Mouse (Mus musculus): ENCODE measurements around the gene Dact3. TPM values are rescaled to one million over a fixed set of nuclear protein-coding genes. Genes with fewer than 3 reads are reported as not detected.
A peak's percentile ranks its signal among the peaks of the same experiment; 100 is the strongest.

Dact3 gene
- total RNA-seq, 4 experiments from 2014 or later, result 142 to 151 (median 149) TPM

- DNase-seq (ENCODE audit: low spot score in 2 of 2), result no peak
These were observed 40.6 kb downstream of the Dact3 start for GRCm38 (mm10) chr7:16915461-16916340.

DNA sequence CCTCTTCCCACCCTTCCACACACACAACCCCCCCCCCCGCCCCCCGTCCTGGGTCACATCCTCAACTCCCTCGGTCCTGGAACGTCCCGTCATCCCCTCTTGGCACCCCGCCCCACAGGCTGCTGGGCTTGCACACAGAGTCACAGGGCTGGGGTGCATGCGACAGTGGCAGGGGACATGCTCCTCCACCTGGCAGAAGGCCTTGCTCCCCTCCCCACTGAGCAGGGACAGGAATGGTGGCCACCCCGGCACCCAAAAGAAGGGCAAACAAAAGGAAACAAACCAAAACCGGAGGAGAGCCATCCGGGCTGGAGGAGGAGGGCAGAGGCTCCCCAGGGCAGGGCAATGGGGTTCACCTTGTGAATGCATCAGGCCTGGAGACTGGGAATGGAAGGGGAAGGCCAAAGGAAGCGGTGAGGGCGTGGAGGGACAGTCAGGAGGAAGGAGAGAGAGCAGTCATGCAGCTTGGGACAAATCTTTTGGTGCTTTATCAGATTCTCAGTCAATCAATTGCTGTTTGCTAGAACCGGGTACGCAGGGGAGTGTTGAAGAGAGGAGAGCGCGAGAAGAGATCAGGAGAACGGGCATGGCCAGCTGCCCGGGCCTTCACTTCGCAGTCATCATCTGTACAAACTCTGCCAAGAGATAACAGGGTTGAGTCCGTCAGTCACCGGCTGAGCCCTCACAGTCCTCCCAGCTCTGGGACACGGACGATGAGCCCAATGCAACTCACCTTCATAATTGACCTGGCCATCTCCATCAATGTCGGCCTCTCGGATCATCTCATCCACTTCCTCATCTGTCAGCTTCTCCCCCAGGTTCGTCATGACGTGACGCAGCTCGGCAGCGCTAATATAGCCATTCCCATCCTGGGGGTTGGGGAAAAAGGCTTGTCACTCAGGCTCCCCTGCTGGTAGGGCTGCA lies 41.5 kb downstream of the Dact3 start:
- no peak for DNase-seq (ENCODE audit: low spot score in 2 of 2)

DNA sequence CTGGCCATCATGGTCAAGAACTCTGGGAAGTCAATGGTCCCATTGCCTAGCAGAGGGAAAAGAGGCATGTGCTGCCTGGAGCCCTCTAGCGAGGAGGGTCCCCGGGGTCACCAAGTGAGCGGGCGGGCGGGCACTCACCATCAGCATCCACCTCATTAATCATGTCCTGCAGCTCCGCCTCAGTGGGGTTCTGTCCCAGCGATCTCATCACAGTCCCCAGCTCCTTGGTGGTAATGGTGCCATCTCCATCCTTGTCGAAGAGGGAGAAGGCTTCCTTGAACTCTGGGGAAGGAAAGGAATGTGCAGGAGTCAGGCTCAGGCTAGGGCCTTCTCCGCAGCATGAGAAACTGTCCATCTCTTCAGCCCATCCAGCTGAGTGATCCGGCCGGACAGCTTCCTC lies 42.3 kb downstream of the Dact3 start:
- no peak for DNase-seq (ENCODE audit: low spot score in 2 of 2)

- peak in 1 of 2 experiments; percentile 72 for DNase-seq (ENCODE audit: low spot score in 2 of 2)
These were observed 42.9 kb downstream of the Dact3 start for GRCm38 (mm10) chr7:16918014-16918413.

DNA sequence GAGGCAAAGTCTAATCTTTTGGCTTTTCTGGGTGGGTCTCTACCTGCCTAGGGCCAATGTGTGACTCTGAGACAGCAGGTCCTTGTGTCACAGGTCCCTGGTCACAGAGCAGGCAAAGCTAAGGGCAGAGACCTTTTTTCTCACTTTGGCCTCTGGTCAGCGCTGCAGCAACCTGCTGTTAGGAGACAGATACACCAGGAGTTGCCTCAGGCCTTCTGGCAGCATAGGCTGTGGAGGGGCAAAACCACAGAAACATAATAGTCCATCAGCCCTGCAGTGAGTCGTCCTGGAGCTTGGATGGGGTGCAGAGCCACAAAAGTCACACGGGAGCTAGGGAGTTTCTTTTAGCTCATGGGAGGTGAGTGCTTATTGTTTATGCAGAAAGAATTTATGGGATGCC lies 43.6 kb downstream of the Dact3 start:
- DNase-seq (ENCODE audit: low spot score in 2 of 2), result no peak

DNA sequence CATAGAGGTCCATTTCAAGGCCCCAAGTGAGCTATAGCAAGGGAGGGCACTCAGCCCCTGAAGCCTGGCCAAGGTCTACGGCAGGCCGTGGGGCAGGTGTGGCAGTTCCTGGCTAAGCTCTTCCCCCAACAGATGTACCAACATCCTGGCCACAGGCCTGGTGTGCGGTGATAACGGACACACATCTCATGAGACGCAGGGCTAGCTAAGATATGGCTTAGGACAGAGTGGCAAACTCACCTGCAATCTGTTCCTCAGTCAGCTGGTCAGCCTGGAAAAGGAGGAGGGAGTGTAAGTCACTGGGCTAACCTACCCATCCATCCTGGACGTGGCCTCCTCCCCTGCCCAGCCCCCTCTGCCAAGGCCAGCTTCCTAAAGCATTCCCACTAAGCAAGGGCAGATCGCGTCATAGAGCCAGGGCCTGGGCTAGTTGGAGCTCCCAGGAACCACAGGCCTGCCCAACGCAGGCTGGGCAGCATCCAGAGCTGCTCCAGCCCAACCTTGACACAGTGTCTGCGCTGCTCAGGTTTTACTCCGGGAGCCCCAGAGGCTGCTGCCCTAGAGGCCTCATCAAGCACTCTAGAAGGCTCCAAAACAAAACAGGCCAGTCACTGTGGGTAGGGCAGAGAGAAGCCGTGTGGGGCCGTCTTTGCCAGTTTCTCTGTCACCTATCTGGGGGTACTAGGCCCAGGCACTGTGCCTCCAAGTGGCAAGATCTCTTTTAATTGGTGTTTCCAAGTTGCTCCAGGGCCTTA lies 44.5 kb downstream of the Dact3 start:
- DNase-seq (ENCODE audit: low spot score in 2 of 2), result no peak

DNA sequence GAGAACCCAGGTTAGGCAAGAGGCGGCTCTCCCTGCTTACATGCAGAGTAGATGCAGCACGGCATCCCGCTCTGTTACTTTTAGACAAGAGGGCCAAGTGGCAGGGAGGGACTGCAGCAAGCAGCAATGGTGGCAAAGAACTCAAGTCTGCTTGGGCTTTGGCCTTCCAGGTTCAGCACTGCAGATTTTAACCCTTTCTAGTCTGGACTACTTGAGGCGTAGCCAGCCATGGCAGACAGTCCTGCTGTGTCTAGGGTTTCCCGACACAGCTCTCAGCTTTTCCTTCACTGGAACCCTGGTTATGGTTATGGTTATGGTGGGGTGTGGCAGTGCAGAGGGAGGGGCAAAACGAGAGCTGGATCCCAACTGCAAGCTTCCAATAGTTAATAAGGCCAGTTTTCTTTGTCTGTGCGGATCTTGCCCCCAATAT lies 45.0 kb downstream of the Dact3 start:
- no peak for DNase-seq (ENCODE audit: low spot score in 2 of 2)

DNA sequence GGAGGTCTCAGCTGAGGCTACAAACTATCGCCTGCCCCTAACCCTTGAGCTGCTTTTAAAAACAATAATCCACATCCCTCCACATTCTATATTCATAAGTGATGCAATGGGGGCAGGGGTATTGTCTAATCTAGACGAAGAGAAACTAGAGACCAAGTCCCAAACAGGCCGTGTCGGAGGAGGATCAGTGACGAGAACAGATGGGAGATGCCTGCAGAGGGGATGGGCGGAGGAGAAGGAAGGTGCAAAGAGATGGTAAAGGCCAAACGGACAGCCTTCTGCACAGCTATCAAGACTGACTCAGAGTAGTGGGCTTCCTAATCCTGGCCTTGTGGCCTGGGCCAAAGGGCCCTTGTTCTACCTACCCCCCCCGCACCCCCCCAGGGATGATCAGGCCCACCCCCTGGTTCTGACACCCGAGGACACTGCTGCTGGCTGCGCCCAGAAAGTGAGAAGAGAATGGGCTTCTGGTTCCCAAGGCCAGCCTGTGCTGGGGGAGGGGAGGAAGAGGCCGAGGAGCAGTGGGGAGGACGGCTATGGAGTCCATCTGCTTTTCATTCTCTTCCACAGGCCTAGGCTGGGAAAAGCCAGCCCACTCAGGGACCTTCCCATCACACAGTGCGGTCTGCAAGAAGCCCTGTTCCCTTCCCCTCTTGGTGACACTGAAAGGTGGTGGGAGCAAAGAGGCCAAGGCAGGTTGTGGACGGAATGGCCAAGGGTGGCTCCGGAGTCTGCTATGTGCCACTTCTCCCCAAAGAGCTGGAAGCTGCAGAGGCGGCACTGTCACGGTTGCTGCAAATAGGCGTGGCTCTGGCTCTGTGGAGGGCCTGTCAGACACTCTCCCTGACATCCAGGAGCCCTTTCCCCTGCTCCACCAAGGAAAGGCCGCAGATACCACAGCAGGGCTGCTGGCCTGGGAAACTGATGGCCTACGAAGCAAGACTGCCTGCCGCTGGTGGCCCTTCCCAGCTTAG lies 46.0 kb downstream of the Dact3 start:
- no peak for DNase-seq (ENCODE audit: low spot score in 2 of 2)

- DNase-seq (ENCODE audit: low spot score in 2 of 2), result no peak
These were observed 46.8 kb downstream of the Dact3 start for GRCm38 (mm10) chr7:16921881-16922335.

DNA sequence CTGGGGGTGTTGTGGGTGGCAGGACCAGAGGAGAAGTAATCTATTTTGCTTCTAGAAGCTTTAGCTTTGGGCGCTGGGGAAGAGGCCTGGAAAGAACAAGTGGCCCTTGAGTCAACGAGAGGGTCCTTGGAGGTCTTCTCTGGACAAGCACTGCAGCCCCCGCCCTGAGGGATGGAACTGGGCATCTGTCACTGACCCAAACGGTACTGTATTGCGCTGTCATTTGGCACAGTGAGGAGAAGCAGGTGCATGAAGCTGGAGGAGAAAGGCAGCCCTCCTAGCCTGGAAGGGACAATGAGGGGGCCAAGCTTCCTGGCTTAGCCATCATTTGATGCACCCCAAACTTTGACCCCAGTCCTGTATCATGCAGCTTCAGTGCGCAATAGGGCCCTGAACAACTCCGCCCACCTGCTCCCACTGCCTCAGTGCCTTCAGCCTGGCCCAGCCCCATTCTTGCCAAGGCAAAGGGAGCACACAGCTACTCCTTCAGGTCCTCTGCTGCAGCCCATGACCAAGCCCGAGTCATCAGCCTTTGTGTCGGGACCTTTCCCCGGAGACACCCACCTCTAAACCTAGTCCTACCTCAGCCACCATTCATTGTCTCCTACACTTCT lies 47.4 kb downstream of the Dact3 start:
- peak in 1 of 2 experiments; percentile 67 for DNase-seq (ENCODE audit: low spot score in 2 of 2)

DNA sequence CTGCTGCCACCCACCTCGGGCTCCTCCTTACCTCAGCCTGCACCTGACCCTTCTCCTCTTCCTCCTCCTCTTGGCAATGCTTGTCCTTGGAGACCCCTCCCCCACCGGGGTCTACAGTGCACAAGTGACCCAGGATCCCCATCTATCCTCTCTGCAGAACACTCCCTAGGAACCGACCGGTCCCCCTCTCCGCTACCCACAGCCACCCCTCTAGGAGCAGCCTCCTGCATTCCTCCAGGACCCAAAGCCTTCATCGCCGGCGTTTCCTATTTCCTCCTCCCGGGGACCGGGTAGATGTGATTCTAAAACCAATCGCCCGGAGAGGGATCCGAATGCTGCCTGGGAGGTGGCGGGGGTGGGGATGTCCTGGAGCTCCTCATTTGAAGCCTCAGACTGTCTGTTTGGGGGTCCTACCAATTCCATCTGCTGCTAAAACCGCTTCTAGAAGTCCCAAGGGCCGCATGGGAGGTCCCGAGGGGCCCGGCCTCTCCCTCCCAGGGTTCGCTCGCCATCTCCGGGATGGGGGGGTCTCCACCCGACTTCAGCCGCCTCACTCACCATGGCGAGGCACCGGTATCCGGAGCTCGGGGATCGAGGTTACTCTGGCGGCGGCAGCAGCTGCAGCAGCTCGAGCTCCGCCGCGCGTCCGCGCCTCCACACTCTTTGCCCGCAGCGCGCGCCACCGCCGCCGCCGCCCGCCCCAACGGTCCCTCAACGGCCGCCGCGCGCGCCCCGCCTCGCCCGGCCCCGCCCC lies 48.3 kb downstream of the Dact3 start:
- peak in 1 of 2 experiments; percentile 60 for DNase-seq (ENCODE audit: low spot score in 2 of 2)

- peak; percentile 98 to 100 for DNase-seq (ENCODE audit: low spot score in 2 of 2)
These were observed 49.1 kb downstream of the Dact3 start, which contains the start of gene Calm3 for GRCm38 (mm10) chr7:16924037-16924834. Gene Calm3 (minus strand): TSS chr7:16924114.

DNA sequence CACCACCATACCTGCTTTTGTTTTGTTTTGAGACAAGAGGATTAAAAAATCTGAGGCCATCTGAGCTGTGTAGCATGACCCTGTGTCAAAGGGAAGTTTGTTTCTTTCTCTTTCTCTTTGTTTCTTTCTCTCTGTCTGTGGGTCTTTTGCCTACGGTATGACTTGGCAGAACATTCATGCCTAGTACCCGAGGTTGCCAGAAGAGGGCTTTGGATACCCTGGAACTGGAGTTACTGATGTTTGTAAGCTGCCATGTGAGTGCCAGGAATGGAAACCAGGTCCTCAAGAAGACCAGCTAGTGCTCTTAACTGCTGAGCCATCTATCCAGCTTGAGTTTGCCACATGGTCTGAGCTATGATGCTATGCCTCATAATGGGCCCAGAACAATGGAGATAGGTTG lies 53.2 kb downstream of the Dact3 start:
- DNase-seq (ENCODE audit: low spot score in 2 of 2), result no peak

DNA sequence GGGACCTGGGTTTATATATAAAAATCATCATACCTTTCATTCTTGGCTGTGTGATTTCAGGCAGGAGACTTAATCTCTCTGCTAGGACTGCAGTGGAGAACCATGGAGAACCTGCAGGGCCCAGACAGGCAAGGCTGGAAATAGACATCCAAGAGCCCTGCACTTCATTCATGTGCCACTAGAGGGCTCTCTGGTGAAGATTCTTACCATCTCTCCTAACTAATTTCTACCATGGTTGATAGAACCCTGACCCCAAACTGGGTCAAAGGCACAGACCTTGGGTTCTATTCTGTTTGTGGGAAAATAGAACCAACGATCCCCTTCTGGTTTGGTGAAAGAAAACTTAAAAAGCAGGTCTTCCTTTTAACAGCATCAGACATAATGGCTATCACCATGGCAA lies 55.7 kb downstream of the Dact3 start:
- DNase-seq (ENCODE audit: low spot score in 2 of 2), result peak; percentile 63 to 85

- DNase-seq (ENCODE audit: low spot score in 2 of 2), result peak; percentile 87 to 95
These were observed 57.0 kb downstream of the Dact3 start for GRCm38 (mm10) chr7:16931968-16932627.

- DNase-seq (ENCODE audit: low spot score in 2 of 2), result peak; percentile 52 to 77
These were observed 57.8 kb downstream of the Dact3 start for GRCm38 (mm10) chr7:16932704-16933577.
